Mouse (Mus musculus): ENCODE results near the gene Vmn1r123. TPM values are rescaled to one million over a fixed set of nuclear protein-coding genes. Genes with fewer than 3 reads are reported as not detected.
"Not testable (repeated sequence)": the region's sequence is repeated elsewhere in the genome, so short reads cannot be mapped to it uniquely, and the experiment has no call there.

Vmn1r123 gene
- not detected in 2 replicates for polyA plus RNA-seq (2016; fragmentation: Nextera tagmentation; extraction: Ambion mirVana)

GRCm38 (mm10) chr7:21161885-21162284 is at the start of gene Vmn1r123:
Gene Vmn1r123 (plus strand): TSS chr7:21162185.
- not testable (repeated sequence) for H3K4me3 ChIP-seq; H3K36me3 ChIP-seq; H3K4me1 ChIP-seq (replicated peaks); H3K27me3 ChIP-seq (replicated peaks); ATAC-seq (ENCODE audit: insufficient number of reproducible peaks, low FRiP score); H3K27ac ChIP-seq (ENCODE audit: poor library complexity, severe bottlenecking); H3K9ac ChIP-seq; H3K4me2 ChIP-seq; H3K9me3 ChIP-seq (replicated peaks)
- WGBS, result 33% methylated on average over 1 of the region's 3 CpGs

DNA sequence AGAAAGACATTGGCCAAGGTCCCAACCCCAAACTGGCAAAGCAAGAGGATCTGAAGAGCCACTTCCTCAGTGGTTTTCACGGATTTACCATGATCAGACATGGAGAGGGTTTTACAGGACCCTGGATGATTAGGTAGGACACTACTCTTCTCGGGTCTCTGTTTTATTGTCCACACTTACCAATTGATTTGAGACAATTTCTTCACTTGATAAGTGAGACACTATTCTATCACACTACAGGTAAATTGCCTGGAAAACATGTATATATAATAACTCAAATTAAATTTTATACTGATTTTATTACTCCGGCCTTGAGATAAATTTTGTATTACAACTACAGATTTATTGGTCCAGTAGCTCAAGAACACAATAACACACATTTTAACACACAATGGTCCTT is 28.0 kb upstream of the Vmn1r123 start, which contains the start of gene Vmn1r122:
Vmn1r122 (minus strand) TSS at position 101 of the 400 bp plus-strand sequence.
- H3K4me2 ChIP-seq; H3K27ac ChIP-seq (ENCODE audit: poor library complexity, severe bottlenecking); H3K9ac ChIP-seq; ATAC-seq (ENCODE audit: insufficient number of reproducible peaks, low FRiP score); H3K4me1 ChIP-seq (replicated peaks); H3K36me3 ChIP-seq; H3K4me3 ChIP-seq; H3K27me3 ChIP-seq (replicated peaks); H3K9me3 ChIP-seq (replicated peaks): not testable (repeated sequence)
- 48% methylated on average over 3 of the region's 3 CpGs for WGBS

GRCm38 (mm10) chr7:21190323-21190722 is 28.3 kb downstream of the Vmn1r123 start, which contains the start of gene Gm5157:
Gene Gm5157 (minus strand): TSS chr7:21190423.
- H3K4me2 ChIP-seq; H3K27me3 ChIP-seq (replicated peaks); H3K27ac ChIP-seq (ENCODE audit: poor library complexity, severe bottlenecking); ATAC-seq (ENCODE audit: insufficient number of reproducible peaks, low FRiP score); H3K9ac ChIP-seq; H3K4me1 ChIP-seq (replicated peaks); H3K9me3 ChIP-seq (replicated peaks); H3K4me3 ChIP-seq; H3K36me3 ChIP-seq: not testable (repeated sequence)
- 50% methylated on average over 1 of the region's 2 CpGs for WGBS

Other genes with a start within 250 kb of the Vmn1r123 start
- not detected in 2 replicates for gene Vmn1r118, start 249.8 kb upstream of the Vmn1r123 start, polyA plus RNA-seq (2016; fragmentation: Nextera tagmentation; extraction: Ambion mirVana)
- gene Vmn1r119, start 149.7 kb upstream of the Vmn1r123 start, polyA plus RNA-seq (2016; fragmentation: Nextera tagmentation; extraction: Ambion mirVana), result not detected in 2 replicates
- gene Vmn1r120, start 108.4 kb upstream of the Vmn1r123 start, polyA plus RNA-seq (2016; fragmentation: Nextera tagmentation; extraction: Ambion mirVana), result not detected in 2 replicates
- gene Vmn1r121, start 63.7 kb upstream of the Vmn1r123 start, polyA plus RNA-seq (2016; fragmentation: Nextera tagmentation; extraction: Ambion mirVana), result not detected in 2 replicates
- gene Vmn1r122, start 28.1 kb upstream of the Vmn1r123 start, polyA plus RNA-seq (2016; fragmentation: Nextera tagmentation; extraction: Ambion mirVana), result not detected in 2 replicates
- gene Gm5157, start 28.2 kb downstream of the Vmn1r123 start, polyA plus RNA-seq (2016; fragmentation: Nextera tagmentation; extraction: Ambion mirVana), result not detected in 2 replicates
- not detected in 2 replicates for gene Vmn1r124, start 98.4 kb downstream of the Vmn1r123 start, polyA plus RNA-seq (2016; fragmentation: Nextera tagmentation; extraction: Ambion mirVana)
- gene Vmn1r125, start 110.0 kb downstream of the Vmn1r123 start, polyA plus RNA-seq (2016; fragmentation: Nextera tagmentation; extraction: Ambion mirVana), result not detected in 2 replicates
- not detected in 2 replicates for gene Vmn1r126, start 139.3 kb downstream of the Vmn1r123 start, polyA plus RNA-seq (2016; fragmentation: Nextera tagmentation; extraction: Ambion mirVana)
- gene Vmn1r127, start 157.7 kb downstream of the Vmn1r123 start, polyA plus RNA-seq (2016; fragmentation: Nextera tagmentation; extraction: Ambion mirVana), result not detected in 2 replicates
- gene Vmn1r128, start 187.2 kb downstream of the Vmn1r123 start, polyA plus RNA-seq (2016; fragmentation: Nextera tagmentation; extraction: Ambion mirVana), result not detected in 2 replicates
- not detected in 2 replicates for gene Vmn1r129, start 199.1 kb downstream of the Vmn1r123 start, polyA plus RNA-seq (2016; fragmentation: Nextera tagmentation; extraction: Ambion mirVana)